Mouse (Mus musculus): ENCODE results near the gene Arf5. TPM values are rescaled to one million over a fixed set of nuclear protein-coding genes. Genes with fewer than 3 reads are reported as not detected.

The Arf5 gene
- total RNA-seq, 2 experiments from 2014 or later, result 34.4 to 59.1 TPM

DNA sequence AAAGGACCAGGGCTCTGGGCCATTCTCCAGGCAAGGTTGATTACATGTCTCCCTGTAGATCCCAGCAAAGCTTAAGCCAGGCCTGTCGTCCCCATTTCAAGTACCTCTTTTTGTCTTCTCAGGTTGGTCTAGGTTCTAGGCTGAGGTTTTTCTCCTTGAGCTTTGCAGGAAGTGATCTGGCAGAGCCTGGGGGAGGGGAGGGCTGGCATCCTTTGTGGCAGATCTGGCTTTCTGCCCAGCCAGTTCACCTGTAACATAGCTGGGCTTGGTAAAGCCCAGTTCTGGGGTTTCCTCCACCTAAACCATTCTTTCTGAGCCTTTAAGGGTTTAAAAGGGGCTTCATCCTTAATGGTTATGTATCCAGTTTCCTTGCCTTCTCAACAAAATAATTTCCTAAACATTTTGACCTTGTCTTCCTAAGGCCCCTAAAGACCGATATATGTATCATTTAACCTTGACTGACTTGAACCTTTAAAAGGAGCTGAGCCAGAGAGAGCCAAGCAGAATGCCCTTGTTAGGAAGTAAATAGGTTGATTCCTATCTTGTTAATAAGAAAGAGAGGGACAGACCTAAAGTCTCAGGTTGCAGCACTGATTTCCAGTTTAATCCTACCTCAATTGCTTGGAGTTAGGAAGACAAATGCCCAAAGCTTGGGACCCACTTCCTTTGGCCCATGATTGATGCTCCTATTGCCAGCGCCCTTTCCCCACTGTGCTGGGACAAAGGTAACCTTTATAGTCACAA lies 3.9 kb downstream of the Arf5 start, which contains the start of gene Fscn3:
Fscn3 (plus strand) TSS at position 694 of the 744 bp plus-strand sequence.
- ATAC-seq (replicated peaks; ENCODE audit: poor library complexity, severe bottlenecking), result no peak

DNA sequence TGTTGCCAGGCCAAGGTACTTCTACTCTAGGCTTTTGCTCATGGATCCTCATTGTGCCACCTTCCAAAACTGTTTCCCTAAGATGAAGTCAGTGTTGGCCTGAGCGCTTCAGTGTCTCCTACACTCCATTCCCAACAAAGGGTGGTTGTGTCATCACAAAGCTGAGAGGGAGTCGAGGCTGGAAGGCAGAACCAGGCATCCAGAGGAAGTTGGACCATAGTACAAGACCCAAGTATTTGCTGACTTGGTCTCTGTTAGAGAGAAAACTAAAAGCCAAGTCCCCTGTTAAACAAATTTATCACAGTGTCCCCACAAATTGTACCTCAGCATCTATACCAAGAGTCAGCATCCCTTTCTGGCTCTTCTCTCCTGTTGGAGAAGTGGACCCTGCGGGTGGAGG lies 4.9 kb downstream of the Arf5 start, which contains the start of gene Gcc1:
Gcc1 (minus strand) TSS at position 101 of the 400 bp plus-strand sequence.
- ATAC-seq (replicated peaks; ENCODE audit: poor library complexity, severe bottlenecking), result no peak

DNA sequence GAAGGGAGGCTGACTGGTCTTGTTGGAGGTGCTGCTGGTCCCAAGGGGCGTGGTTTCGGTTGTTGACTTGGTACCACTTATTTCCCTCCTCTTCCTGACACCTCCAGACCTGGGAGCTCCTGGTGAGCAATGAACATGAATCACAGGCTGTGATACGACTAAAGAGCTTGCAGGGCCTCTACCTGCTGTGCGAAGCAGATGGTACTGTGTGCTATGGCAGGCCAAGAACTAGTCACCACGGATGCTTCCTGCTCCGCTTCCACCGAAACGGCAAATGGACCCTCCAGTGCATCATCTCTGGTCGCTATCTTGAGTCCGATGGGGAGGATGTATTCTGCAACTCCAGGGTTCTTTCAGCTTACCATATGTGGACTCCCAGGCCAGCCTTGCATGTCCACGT lies 6.5 kb downstream of the Arf5 start:
- no peak for ATAC-seq (replicated peaks; ENCODE audit: poor library complexity, severe bottlenecking)

DNA sequence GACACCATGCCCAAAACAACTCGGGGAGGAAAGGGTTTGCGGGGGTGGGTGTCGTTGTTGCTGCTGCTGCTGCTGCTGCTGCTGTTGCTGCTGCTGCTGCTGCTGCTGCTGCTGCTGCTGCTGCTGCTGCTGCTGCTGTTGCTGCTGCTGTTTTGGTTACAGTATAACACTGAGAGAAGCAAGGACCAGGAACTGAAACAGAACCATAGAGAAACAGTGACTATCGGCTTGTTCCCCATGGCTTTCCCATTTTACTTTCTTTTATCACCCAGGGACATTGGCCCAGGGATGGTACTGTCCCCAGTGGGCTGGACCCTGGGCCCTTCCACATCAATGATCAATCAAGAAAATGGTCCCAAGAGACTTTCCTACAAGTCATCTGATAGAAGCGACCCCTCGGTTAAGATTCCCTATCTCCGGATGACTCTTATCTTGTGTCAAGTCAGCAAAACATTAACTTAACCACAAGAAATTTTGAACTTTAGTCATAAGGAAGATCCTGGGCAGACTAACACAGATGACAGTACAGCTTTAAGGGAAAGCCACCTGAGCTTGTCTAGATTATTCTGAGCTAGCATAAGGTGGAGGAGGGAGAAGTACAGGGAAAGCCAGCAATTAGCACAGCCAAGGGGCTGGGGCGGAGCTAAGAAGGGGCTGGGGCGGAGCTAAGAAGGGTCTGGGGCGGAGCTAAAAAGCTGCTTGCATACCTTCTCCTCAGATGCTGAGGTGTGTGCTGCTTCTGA lies 7.6 kb downstream of the Arf5 start:
- peak; percentile 62 for ATAC-seq (replicated peaks; ENCODE audit: poor library complexity, severe bottlenecking)

DNA sequence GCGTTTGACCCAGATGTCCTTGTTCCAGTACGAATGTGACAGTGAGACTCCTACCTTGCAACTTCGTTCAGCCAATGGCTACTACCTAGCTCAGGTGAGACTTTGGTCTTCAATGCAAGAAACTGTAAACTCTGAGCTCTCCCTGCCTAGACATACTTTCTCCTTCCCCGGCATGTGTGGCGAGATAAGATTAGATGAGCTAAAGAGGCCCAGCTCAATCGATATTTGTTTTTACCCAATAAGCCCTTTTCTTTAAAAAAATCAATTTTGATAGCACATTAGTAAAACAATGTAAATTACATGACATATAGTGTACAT lies 8.1 kb downstream of the Arf5 start:
- ATAC-seq (replicated peaks; ENCODE audit: poor library complexity, severe bottlenecking), result no peak

DNA sequence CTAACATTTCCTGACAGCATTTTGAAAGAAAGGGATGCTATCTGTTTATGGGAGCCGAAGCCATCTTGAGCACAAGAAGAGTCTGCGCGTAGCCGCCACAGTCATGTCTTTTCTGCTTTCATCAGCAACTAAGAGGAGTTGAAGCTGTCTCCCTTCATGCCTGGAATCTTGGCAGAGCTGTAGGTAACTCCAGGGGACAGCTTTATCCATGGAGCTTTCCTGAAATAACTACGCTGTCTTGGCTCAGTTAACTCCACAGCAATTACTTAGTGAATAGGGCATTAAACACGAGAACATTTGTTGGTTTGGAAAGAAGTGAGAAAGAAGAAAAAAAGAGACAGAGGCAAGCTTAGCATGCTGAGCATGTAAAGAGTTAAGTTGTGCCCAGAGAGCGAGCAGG lies 24.6 kb downstream of the Arf5 start:
- ATAC-seq (replicated peaks; ENCODE audit: poor library complexity, severe bottlenecking), result no peak

DNA sequence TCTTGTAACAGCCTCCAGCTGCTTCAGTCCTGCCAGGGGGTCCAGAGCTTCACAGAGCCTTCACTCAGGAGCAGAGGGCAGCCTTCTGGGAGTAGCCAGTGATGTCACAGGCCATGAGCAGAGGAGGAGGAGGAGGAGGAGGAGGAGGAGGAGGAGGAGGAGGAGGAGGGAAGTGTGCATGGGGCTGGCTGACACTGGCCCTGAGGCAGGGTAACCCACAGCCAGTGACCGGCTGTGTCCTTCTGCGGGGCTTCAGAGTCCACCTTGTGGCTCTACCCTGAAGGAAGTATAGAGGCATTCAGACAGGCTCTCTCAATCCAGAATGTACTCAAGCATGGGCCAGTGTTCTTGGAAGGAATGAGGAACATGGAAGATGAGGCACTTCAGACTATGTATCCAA lies 25.9 kb downstream of the Arf5 start, which contains the start of gene Pax4:
Pax4 (minus strand) TSS at position 101 of the 400 bp plus-strand sequence.
- no peak for ATAC-seq (replicated peaks; ENCODE audit: poor library complexity, severe bottlenecking)

DNA sequence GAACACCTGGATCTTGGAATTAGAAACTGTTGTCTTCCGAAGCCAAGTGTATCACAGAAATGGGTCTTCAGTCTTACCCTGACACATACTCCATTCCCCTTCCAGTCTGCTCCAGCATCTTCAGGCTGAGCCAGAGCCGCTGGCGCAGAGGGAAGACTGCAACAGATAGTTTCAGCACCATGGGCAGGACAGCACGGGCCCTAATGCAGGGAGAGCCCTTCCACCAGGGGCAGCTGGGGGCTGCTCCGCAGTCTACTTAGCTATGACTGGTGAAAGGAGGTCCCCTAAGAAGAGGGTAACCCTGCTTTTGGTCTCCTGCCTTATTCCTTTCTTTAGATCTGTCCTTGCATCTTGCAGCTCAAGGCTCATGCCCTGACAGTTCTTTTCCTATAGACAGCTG lies 27.1 kb downstream of the Arf5 start:
- ATAC-seq (replicated peaks; ENCODE audit: poor library complexity, severe bottlenecking), result no peak

DNA sequence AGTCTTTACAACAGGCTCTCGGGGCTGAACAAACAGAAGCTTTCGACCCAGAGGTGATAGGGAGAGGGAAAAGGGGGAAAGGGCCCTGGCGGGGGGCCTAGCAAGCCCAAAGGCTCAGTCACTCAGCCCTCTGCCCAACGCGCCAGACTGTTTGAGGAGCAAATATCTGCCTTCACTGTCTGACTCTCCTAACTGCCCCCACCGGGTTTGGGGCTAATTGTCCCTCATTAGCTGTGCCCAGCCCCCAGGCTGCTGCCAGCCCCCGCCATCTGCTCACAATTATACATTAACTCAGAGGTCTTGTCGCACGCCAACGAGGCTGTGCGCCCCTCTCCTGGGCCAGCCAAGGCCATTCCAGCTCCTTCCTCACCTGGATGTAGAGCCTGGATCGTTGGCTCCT lies 27.6 kb downstream of the Arf5 start:
- ATAC-seq (replicated peaks; ENCODE audit: poor library complexity, severe bottlenecking), result no peak

DNA sequence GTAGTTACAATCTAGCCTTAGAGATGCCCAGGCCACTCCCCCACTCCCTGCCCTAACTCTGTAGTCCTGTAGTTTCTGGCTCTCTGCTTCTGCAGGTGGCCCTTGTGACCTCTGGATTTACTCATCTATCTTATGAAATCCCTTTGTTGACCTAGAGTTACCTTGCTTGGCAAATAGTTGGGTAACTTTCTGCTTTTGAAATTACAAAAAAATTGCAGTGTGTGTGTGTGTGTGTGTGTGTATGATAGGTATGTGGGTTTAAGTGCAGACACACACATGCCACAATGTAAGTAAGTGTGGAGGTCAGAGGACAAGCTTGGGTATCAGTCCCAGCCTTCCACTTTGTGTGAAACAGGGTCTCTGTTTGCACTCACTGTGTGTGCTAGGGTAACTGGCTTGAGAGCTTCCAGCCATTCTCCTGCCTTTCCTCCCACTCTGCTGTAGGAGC lies 35.9 kb downstream of the Arf5 start:
- ATAC-seq (replicated peaks; ENCODE audit: poor library complexity, severe bottlenecking), result no peak; the same call in 1 of the 2 replicates

DNA sequence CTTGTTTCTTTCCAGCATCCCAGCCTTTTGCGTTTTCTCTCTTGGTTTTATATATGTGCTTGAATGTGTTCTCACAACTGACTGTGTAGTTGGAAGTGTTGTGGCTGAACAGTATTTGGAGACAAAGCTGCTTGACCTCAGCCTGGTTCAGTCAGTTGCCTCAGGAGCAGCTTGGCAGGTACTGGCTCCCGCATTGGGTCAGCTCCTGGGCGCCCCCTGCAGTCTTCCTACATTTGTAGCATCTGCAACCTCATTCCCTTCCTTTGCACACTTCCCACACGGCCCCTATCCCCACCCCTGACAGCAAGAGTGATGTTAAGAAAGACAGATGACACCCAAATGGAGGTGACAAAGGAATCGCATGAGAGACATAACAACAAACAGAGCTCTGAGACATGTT lies 37.2 kb downstream of the Arf5 start:
- ATAC-seq (replicated peaks; ENCODE audit: poor library complexity, severe bottlenecking), result peak; percentile 87

DNA sequence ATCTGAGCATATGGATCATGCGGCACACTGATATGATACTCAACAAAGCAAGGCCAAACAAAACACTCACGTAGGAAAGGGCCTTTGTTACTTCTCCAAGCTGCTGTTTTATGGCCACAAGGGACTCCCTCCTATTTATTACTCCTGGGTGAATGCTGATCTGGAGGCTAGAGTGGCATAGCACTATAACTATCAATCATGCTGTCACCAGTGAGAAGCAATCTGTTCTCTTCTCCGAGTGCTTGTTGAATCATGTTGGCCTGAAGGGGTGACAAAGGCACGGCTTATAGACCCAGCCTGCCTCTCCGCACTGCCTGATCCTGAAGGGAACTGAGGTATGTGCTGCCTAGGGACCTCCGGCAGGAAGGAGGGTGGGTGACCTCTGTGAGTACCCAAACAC lies 41.3 kb downstream of the Arf5 start:
- no peak for ATAC-seq (replicated peaks; ENCODE audit: poor library complexity, severe bottlenecking)

DNA sequence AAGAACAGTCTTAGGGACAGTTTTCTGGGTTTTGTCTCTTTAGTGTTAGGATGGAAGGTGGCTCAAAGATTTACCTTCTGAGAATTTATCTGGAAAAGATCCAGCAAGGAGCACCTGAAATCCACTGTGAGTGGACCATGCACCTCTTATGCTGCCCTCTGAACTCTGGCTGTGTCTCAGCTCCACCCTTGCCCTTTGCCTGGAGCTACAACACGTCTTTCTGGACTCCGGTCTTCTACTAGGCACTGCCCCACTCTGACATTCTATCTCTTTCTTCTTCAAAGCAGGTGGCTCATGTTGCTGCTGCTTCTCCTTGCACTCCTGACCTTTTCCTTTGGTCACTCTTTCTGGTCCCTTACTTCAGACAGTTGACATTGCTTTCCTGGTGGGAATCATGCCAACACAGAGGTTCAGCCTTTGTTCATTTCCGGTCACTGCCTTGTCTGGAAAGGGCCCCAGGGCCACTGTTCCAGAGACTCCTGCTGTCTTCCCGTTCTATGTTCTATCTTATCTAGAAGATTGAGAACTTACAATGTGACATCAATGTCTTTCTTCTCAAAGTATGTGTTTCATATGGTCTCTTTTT lies 46.8 kb downstream of the Arf5 start:
- no peak for ATAC-seq (replicated peaks; ENCODE audit: poor library complexity, severe bottlenecking)

DNA sequence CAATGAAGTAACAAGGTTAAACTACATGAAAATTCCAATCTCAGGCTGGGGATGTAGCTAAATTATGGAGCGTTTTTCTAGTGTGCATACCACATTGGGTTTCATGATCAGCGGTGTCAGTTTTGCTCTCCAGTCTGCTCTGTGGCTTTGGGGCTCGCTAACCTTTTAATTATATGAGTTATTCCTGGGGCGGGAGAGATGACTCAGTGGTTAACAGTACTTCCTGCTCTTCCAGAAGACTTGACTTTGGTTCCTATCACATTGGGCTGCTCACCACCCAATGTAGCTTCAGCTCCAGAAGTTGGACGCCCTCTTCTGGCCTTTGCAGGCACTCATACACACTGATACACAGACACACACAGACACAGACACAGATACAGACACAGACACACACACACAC lies 47.3 kb downstream of the Arf5 start:
- ATAC-seq (replicated peaks; ENCODE audit: poor library complexity, severe bottlenecking), result no peak

DNA sequence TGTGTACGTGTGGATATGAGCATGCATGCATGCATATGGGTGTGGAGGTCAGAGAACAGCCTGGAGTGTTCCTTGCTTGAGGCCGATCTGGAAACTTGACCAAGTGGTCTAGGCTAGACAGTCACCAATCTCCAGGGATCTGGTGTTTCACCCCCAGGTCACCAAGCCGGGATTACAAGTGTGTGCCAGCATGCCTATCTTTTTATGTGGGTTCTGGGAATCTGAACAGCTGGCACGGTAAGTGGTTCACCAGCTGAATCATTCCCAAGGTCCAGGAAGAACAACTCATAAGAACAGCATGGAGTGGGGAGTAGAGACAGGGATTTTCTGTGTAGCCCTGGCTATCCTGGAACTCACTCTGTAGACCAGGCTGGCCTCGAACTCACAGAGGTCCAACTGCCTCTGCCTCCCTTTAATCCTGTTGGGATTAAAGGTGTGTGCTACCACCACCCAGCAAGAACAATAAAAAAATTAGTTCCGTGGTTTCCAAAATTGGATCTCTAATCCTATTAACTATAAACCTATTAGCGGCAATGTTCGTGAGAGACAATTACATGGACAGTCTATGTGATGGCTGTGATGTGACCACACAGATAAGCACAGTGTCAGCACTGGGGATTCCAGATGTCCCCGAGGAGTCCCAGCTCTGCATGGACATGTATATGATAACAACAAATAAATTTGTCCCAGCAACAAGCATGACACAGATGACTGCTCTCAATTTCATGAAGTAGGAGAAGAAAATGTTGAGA lies 48.1 kb downstream of the Arf5 start:
- no peak for ATAC-seq (replicated peaks; ENCODE audit: poor library complexity, severe bottlenecking)

DNA sequence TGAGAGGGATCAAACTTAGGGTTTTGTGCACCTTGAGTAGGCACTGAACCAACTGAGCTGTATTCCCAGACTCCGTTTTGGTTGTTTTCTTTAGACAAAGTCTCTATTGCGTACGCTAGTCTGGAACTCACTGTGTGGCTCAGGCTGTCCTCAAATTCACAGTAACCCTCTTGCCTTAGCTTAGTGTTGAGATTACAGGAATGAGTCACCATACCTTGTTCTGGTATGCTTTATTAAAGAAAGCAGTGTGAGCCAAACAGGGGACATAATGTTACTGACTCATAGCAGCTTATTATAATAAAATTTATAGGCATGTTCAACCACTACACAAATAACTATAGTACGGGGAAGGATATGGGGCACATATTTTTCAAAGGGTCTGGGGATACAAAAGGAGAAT lies 50.9 kb downstream of the Arf5 start:
- ATAC-seq (replicated peaks; ENCODE audit: poor library complexity, severe bottlenecking), result no peak

DNA sequence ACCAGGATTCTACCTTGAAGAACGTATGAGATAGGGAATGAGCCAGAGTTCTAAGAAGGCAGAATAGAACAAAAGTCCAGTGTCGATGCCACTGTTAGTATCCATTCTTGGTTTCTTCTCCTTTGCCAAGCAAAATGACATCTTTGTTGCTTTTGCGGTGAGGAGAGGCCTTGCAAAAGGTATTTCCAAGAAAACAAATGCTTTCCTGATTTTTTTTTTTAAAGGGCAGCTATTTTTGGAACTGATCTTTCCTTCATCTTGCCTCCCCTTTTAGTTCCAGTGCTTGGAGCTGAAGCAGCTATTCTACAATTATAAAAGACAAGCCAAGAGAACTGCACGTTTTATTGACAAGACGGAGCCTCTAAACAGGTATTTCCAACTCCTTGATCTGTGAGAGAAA lies 51.5 kb downstream of the Arf5 start, which contains the start of gene Snd1:
Snd1 (plus strand) TSS at position 301 of the 400 bp plus-strand sequence.
- ATAC-seq (replicated peaks; ENCODE audit: poor library complexity, severe bottlenecking), result no peak

Data from granulocyte monocyte progenitor cell, adult 5-6 weeks (primary cell).